Mouse (Mus musculus) granulocyte monocyte progenitor cell, adult 5-6 weeks (primary cell): ENCODE measurements around the gene Plxna4. TPM values are rescaled to one million over a fixed set of nuclear protein-coding genes. Genes with fewer than 3 reads are reported as not detected.
A peak's percentile ranks its signal among the peaks of the same experiment; 100 is the strongest.

Experiments
- ATAC-seq: replicated peaks from 2 replicates; pipeline ENCODE4 v1.8.0; 2016; ENCODE audit warnings: mild to moderate bottlenecking, moderate TSS enrichment, inconsistent platforms; ENCODE audit not compliant: poor library complexity, severe bottlenecking
- total RNA-seq, 2 experiments: library from RNA; stranded (forward) in 1 of 2; stranded (reverse) in 1 of 2; fragments of 200-712, 200-1000 nt in 1 of 2; fragments of >200 nt in 1 of 2; fragmentation: Nextera tagmentation in 1 of 2; gene quantifications; 2 replicates each; pipeline ENCODE4 v1.2.3; 2014 to 2017

Gene Plxna4
- total RNA-seq, 2 experiments from 2014 or later, result not detected

GRCm38 (mm10) chr6:32362421-32362820 lies 225.6 kb downstream of the Plxna4 start:
- ATAC-seq, result no peak

DNA sequence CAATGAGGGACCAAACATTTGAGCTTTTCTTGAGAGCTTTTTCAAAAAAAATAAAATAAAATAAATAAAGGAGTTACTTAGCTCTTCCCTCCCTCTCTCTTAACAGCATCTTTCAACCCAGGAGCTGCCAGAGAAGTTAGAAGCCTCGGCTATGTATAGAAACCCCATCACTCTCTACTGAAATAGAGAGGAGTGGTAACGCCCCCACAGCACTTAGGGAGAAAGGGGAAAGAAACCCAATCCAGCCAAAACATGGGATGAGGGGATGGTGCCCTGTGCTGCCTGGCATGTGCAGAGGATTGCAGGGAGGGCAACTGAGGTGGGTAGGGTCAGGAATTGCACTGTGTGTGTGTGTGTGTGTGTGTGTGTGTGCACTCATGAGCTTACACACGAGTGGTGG lies 228.3 kb downstream of the Plxna4 start:
- ATAC-seq, result no peak

DNA sequence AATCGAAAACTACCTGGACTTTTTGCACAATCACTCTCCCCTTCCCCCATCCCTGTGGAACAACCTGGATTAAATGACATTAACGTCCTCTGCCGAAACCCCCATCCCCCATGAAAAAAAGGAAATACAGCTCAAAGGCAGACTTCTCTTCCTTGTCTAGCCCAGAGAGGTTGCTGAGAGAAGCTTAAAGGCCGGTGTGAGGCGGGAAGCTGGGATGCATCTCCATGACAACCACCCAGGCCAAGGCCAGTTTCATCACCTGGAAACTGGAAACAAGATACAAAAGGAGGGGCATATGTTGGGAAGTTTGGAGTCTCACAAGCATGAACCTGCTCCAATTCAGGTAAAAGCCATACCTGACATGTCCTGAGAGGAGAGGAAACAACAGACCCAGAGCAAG lies 230.5 kb downstream of the Plxna4 start:
- ATAC-seq, result no peak

DNA sequence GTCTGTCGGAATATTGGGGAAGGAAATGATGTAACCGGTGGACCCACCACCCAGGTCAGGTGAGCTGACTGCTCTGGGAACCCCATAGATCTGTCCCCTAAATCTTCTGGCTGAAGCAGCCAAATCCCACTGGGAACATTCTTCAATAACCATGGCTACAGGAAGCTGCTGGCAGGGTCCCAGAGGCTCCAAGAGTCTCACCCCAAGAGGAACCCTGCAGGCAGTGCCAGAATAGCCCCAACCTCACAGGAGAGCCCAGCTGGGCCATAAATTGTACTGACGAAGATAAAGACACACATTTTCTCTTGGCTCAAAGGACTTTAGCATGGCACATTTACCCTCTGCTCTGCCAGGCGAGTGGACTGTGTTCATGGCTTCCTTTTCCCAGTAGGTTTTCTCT lies 232.4 kb downstream of the Plxna4 start:
- no peak for ATAC-seq

DNA sequence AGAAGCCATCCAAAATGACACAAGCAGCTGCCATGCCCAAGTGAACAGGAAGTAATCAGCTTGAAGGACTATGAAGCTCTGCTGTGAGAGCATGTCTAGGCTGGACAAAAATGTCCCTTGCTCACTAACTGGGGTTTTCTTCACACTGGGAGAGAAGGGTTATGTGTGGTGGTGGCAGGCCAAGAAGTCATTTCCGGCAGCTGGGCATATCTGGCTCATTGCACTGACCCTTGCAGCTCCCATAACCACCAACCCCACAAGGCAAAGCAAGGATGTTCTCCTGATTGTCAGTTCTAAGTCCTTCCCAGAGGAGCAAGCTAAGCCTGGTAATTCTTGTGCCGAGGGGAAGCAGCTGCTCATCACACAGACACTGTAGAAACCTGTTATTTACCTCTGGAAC lies 239.0 kb downstream of the Plxna4 start:
- ATAC-seq, result no peak

- no peak for ATAC-seq
These were observed 239.9 kb downstream of the Plxna4 start for GRCm38 (mm10) chr6:32348126-32348525.

DNA sequence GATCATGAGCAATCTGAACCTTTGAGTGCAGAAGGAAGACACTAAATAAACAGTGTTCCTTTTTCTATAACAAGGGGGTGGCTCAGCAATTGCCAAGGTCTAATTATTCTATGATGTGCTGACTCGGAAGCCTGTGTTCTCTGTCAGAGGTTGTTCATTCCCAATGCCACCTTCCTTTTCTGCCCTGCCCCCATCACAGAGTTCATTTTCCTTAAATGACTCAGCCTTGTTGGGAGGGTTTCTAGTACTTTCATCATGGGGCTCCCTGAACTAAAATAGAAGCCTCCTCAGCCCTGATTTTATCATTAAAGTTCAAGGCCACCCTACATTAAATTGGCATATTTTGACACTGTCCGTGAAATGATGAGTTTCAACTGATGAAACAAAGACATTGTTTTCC lies 242.0 kb downstream of the Plxna4 start:
- ATAC-seq, result no peak

DNA sequence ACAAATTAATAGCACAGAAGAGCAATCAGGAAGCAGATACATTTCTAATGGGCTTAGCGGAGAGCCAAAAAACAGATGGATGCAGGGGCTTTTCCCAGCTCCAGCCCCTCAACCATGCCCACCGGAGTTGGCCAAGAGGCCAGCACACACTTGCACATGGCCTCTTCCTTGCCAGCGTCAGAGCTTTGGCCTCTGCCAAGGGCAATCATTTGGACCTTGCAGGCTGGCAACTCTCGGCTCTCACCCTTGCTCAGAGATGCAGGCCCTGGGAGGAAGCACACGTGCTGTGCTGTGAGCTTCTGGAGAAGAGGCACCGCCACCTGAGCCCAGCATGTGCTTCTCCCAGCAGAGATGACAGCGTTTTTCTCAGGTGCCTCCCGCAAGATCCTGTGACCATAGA lies 245.3 kb downstream of the Plxna4 start:
- ATAC-seq, result no peak

- ATAC-seq, result no peak
These were observed 245.7 kb downstream of the Plxna4 start for GRCm38 (mm10) chr6:32342272-32342671.

GRCm38 (mm10) chr6:32338416-32338943 lies 249.5 kb downstream of the Plxna4 start:
- no peak for ATAC-seq

DNA sequence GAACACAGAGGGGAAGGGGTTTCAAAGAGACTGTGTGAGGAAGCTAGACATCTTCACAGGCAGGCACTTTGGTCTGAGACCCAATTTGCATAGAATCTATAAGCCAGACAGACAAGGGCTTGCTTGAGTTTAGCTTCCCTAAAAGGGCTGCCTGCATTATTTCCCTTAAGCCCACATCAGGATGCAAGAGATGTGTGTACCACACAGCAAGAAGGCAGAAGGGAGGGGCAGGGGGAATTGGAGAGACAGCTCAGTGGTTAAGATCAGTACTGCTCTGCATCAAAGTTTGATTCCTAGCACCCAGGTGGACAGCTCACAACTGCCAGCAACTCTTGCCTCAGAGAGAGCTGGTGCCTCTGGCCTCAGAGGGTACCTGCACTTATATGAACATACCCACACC lies 256.7 kb downstream of the Plxna4 start:
- no peak for ATAC-seq

DNA sequence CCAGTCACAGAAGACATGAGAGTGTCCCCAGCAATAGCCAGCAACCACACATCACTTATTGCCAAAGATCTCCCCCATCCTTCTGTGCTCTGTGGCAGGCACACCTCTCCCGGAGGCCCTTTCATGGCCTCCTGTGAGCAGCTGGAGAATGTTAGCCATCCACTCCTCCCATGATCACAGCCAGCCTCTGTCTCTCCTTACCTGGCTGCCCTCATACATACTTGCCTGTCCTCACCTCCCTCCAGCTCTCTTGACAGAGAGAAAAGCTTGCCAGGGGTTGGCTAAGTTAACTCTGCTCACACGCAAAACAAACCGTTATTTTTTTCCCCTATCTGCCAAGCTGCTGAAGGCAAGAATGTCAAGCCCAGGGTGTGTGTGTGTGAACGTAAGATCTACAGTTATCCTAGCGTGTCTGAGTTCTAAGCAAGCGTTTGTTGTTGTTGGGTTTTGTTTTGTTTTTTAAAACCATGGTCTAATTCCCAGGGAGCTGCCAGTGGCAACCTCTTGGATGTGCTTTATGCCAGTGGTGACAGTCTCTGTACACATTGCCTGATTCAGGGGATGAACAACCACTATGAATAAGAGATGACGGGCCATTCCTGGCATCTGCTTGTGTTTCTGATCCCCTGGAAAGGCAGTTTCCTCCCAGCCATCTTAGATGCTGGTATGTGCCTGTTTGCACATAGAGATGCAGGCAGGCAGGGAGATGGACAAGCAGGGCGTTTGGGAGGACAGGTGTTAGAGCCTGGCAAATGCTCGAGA lies 257.8 kb downstream of the Plxna4 start:
- ATAC-seq, result no peak

- ATAC-seq, result peak; percentile 76
These were observed 260.0 kb downstream of the Plxna4 start for GRCm38 (mm10) chr6:32328028-32328427.

DNA sequence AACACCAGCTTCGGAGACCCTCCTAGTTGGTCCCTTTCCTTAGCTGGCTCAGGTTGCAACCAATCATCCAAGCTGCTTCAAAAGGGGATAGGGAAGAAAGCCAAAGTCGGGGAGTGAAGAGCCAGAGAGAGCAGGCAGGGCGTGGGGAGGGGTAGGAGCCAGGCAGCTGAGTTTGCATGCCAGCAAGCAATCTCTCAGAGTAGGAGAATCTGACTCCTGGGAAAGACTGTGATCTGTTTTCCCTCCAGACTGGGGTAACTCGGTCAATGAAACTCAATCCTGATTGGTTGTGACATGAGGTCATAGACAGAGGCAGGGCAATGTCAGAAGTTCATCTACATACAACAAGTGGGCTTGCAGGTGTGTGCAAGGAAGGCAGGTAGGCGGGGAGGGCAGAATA lies 260.8 kb downstream of the Plxna4 start:
- no peak for ATAC-seq

DNA sequence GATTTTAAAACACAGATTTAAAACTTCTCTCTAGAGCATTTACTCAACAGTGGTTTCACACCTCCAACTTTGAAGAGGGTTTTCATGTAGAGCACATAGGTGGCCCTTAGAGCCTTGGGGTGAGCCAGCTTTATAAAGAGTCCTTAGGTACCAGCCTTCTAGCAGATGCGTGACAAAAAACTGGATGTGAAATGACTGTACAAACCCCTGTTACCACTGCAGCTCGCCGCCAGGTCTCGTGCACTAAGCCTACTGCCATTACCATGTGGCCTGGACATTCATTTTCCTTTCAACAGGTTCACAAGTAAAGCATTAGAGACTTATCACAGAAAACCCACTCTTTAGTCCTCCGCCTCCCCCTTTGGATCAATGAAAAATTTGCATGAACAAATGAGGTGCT lies 261.6 kb downstream of the Plxna4 start:
- no peak for ATAC-seq

GRCm38 (mm10) chr6:32325851-32326250 lies 262.1 kb downstream of the Plxna4 start:
- ATAC-seq, result no peak

- ATAC-seq, result no peak
These were observed 266.8 kb downstream of the Plxna4 start for GRCm38 (mm10) chr6:32321187-32321586.

DNA sequence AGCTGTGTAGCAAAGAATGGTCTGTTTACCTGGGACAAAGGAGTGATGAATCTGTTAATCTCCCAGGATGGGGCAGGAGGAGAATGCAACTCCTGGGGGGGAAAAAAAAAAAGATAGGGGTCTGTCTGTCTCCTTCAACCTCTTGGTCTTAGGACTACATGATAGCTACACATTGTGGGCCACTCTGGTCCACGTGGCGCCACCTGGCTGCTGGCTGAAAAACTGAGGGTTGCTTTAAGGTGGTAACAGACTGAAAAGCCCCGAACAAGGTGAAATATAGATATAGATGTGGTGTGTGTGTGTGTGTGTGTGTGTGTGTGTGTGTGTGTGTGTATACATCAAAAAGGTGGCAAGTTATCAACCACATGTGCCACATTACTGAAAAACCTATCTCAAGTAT lies 267.7 kb downstream of the Plxna4 start:
- 0 out of 2 replicates have a peak, but pooled peaks have one; percentile 37 for ATAC-seq

DNA sequence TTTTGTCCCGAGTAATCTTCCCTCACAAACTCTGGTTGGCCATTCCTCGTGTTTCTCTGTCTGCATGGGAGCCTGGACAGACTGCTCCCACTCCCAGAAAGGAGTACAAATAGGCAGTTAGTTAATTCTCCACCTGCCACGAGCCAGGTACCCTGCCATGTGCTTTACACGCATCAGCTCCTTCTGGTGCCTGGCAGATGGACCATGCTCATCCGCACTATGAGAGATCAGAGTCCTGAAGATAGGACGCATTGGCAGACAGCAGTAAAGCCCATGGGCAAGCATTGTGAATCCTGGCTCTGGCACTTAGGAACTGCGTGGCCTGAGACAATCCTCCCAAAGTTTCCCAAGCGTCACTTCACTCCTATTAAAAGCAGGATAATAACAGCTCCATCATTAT lies 270.5 kb downstream of the Plxna4 start:
- no peak for ATAC-seq

- ATAC-seq, result no peak
These were observed 273.0 kb downstream of the Plxna4 start for GRCm38 (mm10) chr6:32315011-32315450.

GRCm38 (mm10) chr6:32309147-32309546 lies 278.8 kb downstream of the Plxna4 start:
- no peak for ATAC-seq

GRCm38 (mm10) chr6:32300611-32301010 lies 287.4 kb downstream of the Plxna4 start:
- ATAC-seq, result no peak
